Mouse (Mus musculus) adrenal gland, postnatal 36 days (tissue): ENCODE measurements at regions not wholly inside any gene's neighbourhood (a gene's known extent, or its start where the extent isn't known, plus 50 kb on each side); places are given as distances from the start of the nearest gene placed in this dataset.

Source experiments
- DNase-seq, 2 experiments: peaks; one replicate each; pipeline ENCODE4 v3.0.0; 2021; ENCODE audit warnings: mixed read lengths in 1 of 2

GRCm38 (mm10) chr5:52092273-52092672, 98.0 kb downstream of the Dhx15 start:
- DNase-seq: peak in 1 of 2 experiments; percentile 13

DNA sequence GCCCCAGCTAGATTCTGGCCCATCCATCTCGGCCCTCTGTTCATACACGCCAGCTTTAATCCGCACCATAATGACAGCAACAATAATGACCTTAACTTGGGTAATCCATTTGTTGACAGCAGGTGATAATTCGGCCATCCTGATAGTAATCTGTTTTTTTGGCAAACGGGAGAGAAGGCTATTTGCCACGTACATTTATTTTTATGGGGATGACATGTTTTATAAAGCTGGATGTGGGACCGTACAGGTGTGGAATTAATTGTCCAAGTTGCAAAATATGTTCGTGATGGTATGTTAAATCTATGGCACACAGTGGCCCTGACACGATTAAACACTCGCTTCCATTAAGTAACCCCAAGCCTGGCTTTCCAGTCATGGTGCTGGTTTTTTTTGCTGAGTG, 102.2 kb downstream of the Dhx15 start:
- DNase-seq: no peak

GRCm38 (mm10) chr5:52086766-52087429, 103.4 kb downstream of the Dhx15 start:
- no peak for DNase-seq

DNA sequence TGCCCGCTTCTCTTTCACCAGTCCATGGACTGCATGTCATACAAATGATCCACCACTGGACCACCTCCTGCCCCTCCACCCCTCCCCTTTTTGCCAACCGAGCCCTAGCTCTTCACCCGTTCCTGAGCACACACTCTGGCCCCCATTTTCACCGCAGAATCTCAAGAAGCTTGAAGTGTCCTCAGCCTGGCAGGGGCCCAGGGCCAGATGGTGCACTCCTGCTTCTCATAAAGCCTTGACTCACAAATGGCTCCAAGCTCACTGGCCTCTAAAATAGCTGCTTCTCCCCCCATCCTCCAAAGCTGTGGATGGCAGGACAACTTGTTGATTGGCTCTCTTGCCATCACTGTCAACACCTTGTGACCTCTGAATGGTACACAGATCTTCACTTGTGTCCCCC, 110.0 kb downstream of the Dhx15 start:
- no peak for DNase-seq

DNA sequence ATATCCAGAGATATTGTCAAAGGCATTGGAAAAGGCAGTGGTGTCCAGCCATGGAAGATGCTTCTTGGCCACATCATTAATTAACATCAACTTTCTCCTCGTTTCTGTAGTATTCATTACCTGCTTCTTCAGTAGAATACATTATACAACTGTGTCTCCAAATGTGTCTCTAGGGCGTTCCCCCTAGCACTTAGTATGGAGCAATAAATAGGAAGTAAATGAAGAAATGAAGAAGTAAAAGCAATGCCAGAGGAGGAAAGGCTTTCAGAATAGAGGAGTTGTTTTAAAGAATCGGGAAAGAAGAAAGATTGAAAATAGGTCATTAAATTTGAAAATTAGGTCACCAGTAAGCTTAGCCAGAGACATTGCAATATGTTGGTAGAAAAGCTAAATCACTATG, 112.6 kb downstream of the Dhx15 start:
- DNase-seq: no peak

DNA sequence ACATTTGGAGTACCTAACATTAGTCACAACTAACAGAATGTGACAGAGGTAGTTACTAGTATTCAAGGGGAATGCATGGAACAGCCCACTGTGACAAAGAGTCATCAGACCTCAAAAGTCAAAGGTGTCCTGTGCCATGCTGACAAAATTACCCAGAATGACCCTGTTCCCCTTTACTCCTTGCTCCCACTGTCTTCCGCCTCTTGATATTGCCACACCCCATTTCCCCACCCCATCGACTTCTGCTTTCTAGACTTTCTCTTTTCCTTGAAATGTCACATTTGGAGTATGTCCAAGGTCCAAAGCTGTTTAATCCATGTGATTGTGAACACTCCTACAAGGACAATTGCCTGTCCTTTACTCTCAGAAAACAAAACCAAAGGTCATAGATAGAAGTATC, 115.2 kb downstream of the Dhx15 start:
- DNase-seq: no peak

DNA sequence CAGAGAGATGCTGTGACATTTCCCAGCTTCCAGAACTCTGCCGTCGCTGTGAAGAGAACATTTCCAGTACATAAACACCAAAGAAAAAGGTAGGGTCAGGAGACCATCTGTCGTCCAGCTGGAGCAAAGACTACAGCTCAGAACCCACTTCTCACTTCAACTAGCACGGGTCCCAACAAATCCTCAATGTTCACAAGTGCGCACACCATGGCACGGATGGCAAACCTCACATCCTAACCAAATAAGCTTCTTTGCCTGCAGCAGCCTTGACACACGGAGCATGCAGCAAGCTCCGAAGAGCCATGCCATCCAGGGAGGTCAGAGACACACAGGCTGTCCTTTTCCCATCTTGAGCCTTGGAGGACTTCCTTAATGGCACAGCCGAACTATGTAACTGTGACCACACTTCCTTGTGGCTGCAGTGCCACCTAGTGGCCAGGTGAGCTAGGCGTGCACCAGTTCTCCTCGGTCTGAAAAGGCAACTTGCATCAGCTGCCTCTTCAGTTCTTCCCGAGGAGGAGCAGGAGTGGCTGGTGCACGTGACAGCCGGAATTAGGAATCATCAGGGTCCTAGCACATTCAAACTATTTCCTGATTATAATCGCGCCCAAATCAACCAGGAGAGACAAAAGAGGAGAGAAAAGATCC, 125.4 kb downstream of the Dhx15 start:
- DNase-seq: peak; percentile 83 to 87

- DNase-seq: peak; percentile 31 to 57
These were observed 128.1 kb downstream of the Dhx15 start for GRCm38 (mm10) chr5:52062214-52062613.

DNA sequence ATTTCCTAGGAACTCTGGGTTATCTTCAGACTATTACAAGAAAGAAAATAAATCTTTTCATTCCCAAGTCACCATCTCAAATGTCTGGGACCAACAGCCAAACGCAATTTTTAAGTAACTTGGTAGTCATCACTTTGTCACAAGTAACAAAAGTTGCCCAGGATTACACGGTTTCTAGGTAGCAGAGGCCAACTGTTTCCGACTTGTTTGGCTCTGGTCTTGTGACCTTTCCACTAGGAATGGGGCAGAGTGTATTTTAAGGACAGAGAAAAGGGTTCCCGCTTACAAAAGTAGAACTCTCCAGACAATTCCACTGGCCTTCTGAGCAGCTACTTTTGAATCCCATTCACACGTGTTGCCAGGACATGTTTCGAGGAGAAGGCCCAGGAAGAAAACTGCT, 129.1 kb downstream of the Dhx15 start:
- peak in 1 of 2 experiments; percentile 3 for DNase-seq

DNA sequence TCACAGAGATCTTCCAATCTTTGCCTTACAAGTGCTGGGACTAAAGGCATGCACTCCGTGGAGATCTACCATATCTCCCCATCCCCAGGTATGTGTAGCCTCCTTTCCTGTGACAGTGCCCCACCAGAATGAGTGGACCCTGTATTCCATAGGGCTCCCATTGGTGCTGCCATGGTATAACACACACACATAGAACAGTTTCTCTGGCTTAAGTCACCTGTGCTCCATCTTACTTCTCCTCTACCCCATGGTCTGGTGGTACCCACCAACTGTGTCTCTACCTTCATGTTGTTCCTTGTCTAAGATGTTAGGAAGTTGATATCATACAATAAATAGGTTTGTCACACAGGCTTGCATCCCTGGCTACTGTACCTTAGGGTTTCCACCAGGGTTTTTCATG, 133.1 kb downstream of the Dhx15 start:
- no peak for DNase-seq

DNA sequence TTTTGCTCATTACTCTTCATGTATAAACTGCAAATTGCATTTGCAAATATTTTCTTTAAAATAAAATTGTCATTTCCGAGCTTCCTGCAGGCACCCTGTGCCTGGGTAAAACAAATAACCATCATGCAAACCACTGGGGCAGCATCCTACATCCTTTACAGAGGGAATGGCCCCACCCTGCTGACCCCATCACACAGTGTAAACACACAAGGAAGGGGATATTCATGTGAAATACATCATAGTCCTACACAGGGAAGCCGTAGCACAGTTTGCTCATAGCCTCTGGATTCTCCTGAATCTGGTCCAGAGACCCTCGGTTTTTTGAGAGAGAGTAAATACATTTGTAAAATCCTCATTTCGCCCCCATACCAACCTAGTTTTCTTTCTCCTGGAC, 138.2 kb downstream of the Dhx15 start:
- DNase-seq: no peak

- DNase-seq: no peak
These were observed 138.8 kb downstream of the Dhx15 start for GRCm38 (mm10) chr5:52051383-52052071.

GRCm38 (mm10) chr5:52048790-52049189, 141.5 kb downstream of the Dhx15 start:
- no peak for DNase-seq

DNA sequence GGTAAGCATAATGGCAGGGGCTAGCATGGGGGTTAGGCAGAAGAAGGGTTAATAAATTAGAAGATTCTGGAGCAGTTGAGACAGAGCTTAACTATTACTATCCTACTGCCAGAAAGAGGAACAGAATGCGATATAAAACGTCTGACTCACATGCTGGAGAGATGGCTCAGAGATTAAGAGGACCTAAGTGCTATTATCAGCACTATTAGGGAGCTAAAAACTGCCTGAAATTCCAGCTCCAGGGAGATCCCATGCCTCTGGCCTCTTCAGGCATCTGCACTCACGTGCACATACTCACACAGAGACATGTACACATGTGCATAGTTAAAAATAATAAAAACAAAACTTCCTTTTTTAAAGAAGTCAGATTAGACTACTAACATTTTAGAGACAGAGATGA, 143.6 kb downstream of the Dhx15 start:
- DNase-seq: no peak

DNA sequence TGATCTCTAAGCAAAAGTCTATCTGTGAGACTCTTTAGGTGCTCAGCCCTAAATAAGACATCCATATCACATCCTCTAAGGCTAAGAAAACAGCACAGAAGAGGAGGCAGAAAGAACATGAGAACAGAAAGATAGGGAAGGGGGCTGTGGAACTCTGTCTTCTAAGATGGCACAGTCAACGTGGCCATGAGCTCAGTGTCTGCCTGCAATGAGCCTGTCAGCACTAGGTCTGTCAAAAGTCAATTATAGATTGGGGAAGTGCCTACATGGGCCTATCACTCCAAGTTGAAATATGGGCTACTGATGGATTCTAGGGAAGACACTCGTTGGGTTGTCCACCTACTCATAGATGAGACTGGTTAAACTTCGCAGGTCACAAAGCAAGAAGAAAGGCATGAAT, 146.2 kb downstream of the Dhx15 start:
- DNase-seq: no peak

DNA sequence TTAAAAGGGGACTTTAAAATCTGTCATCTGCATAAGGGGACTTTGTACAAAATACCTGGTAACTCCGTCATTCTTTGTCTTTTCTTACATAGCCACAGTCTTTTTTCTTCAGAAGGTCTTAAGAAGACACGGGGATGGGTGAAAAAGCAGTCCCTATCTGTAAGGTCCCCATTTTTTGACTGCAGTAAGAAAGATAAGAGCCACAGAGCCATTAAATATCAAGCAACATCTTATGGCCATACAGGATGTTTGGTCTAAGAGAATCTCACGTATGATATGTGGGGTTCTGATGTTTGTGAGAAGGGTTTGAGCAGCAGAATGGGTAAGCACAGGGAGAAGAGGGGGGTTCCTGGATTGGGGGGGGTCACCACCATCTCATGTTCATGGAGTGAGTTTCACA, 148.9 kb downstream of the Dhx15 start:
- DNase-seq: no peak

- no peak for DNase-seq
These were observed 149.6 kb downstream of the Dhx15 start for GRCm38 (mm10) chr5:52040427-52041312.

DNA sequence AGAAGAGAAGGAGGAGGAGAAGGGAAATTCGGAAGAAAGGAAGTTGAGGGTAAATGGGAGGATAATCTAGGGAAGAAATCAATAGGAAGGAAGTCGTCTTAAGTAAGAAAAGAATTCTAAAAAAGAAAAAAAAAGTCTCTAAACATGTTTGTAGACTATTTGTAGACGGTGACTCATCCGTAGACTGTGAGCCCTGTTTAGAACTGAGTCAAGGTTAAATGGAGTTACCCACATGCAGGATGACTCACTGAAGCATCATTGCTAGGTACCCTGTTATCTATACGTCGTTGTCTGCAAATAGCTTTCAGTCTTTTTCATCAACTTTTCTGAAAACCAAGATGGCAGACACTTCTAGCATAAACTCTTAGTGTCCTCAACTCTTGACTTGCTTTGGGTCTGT, 155.0 kb downstream of the Dhx15 start:
- no peak for DNase-seq

DNA sequence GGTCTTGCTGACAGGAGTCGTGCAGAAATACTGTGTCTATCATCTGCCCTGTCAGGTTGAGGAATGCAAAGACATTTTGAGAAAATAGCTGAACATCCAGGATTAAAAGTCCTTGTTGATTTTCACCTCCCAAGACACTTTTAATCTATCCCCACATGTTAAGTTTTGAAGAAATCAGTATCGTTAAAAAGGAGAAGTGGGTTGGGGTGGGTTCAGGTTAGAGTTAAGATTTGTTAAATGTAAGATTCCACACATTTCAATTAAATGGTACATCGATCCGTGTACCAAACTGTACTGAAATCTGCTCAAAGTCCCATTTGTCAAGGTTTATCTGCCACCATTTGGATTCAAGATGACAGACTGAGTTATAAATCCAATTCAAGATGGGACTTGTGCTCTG, 162.8 kb downstream of the Dhx15 start:
- DNase-seq: no peak

DNA sequence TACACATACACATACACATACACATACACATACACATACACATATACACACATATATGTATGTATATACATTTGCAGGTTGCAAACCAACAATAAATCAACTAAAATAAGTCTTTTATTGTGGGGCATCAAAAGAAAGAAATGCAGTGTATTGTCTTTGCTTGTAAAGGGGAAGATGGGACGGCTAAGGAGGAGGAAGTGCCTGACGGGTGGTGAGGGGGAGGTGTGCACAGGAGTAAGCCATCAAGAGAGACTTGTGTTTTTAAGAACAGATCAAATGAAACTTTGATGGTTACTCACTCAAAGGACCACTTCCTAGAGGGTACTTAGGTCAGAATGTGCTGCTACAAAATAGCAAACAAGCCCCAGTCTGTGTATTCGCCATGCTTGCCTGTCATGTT, 164.2 kb downstream of the Dhx15 start:
- DNase-seq: no peak

GRCm38 (mm10) chr5:52023212-52023611, 167.1 kb downstream of the Dhx15 start:
- peak in 1 of 2 experiments; percentile 2 for DNase-seq

DNA sequence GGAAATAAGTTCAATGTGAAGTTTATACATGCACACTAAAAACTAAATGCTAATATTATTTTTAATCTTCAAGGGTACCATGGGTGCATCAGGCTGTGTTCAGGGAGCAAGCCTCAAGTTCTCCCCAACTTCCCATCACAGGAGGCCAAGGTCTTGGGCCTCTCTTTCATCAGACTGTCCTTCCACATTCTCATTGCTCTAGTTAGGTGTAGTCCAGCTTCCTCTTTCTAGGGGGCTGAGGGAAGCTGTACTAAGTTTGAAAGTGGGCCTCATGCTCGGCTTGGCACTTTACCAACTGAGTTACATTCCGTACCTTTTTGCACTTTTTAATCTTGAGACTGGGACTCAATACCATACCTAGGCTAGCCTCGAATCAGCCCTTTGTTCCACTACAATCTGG, 173.3 kb downstream of the Dhx15 start:
- no peak for DNase-seq

GRCm38 (mm10) chr5:52015786-52016185, 174.5 kb downstream of the Dhx15 start:
- no peak for DNase-seq
